Mouse (Mus musculus) ovary, adult 18-20 months (tissue): ENCODE measurements at regions not wholly inside any gene's neighbourhood (a gene's known extent, or its start where the extent isn't known, plus 50 kb on each side); places are given as distances from the start of the nearest gene placed in this dataset.

ENCODE experiments used
- DNase-seq: peaks from one replicate; pipeline ENCODE4 v3.0.0; 2022; ENCODE audit warnings: low spot score, mixed read lengths

- peak; percentile 12 for DNase-seq
Observed at GRCm38 (mm10) chr16:5673372-5673960, 211.7 kb upstream of the Rbfox1 start.

- no peak for DNase-seq
Observed at GRCm38 (mm10) chr16:5672871-5673270, 212.3 kb upstream of the Rbfox1 start.

- no peak for DNase-seq
Observed at GRCm38 (mm10) chr16:5668403-5668967, 216.7 kb upstream of the Rbfox1 start.

GRCm38 (mm10) chr16:5661918-5662317 lies 223.2 kb upstream of the Rbfox1 start:
- peak; percentile 37 for DNase-seq

- no peak for DNase-seq
Observed at GRCm38 (mm10) chr16:5651551-5651950, 233.6 kb upstream of the Rbfox1 start.

- DNase-seq, result no peak
Observed at GRCm38 (mm10) chr16:5651002-5651401, 234.2 kb upstream of the Rbfox1 start.

GRCm38 (mm10) chr16:5639956-5640355 lies 245.2 kb upstream of the Rbfox1 start:
- peak; percentile 66 for DNase-seq

GRCm38 (mm10) chr16:5629996-5630395 lies 255.2 kb upstream of the Rbfox1 start:
- DNase-seq, result no peak

- no peak for DNase-seq
Observed at GRCm38 (mm10) chr16:5627910-5628309, 257.2 kb upstream of the Rbfox1 start.

- no peak for DNase-seq
Observed at GRCm38 (mm10) chr16:5627117-5627909, 257.8 kb upstream of the Rbfox1 start.

- DNase-seq, result no peak
Observed at GRCm38 (mm10) chr16:5625159-5625558, 260.0 kb upstream of the Rbfox1 start.

GRCm38 (mm10) chr16:5620566-5620965 lies 264.6 kb upstream of the Rbfox1 start:
- DNase-seq, result no peak

GRCm38 (mm10) chr16:5616356-5616755 lies 268.8 kb upstream of the Rbfox1 start:
- no peak for DNase-seq

- no peak for DNase-seq
Observed at GRCm38 (mm10) chr16:5595359-5595758, 289.8 kb upstream of the Rbfox1 start.

- DNase-seq, result no peak
Observed at GRCm38 (mm10) chr16:5578333-5578732, 306.8 kb upstream of the Rbfox1 start.

GRCm38 (mm10) chr16:5572780-5573179 lies 312.4 kb upstream of the Rbfox1 start:
- DNase-seq, result no peak

GRCm38 (mm10) chr16:5570619-5571018 lies 314.5 kb upstream of the Rbfox1 start:
- no peak for DNase-seq

GRCm38 (mm10) chr16:5569101-5569500 lies 313.3 kb upstream of the Eef2kmt start:
- DNase-seq, result no peak

- no peak for DNase-seq
Observed at GRCm38 (mm10) chr16:5549026-5549425, 293.2 kb upstream of the Eef2kmt start.

- DNase-seq, result no peak
Observed at GRCm38 (mm10) chr16:5548602-5549001, 292.8 kb upstream of the Eef2kmt start.

GRCm38 (mm10) chr16:5546808-5547207 lies 291.0 kb upstream of the Eef2kmt start:
- DNase-seq, result no peak

GRCm38 (mm10) chr16:5545801-5546200 lies 290.0 kb upstream of the Eef2kmt start:
- no peak for DNase-seq

- no peak for DNase-seq
Observed at GRCm38 (mm10) chr16:5544436-5544835, 288.7 kb upstream of the Eef2kmt start.
